Mouse (Mus musculus): Measurements from ENCODE around the gene Slit3.

Gene Slit3

GRCm38 (mm10) chr11:35270396-35270795, 149.4 kb downstream of the Slit3 start:
- in situ Hi-C loops (cut with MboI, MseI) = no loop called here

- in situ Hi-C loops (cut with MboI, MseI) = no loop called here
Observed at GRCm38 (mm10) chr11:35273416-35273815, 152.4 kb downstream of the Slit3 start.

GRCm38 (mm10) chr11:35274036-35274435, 153.0 kb downstream of the Slit3 start:
- in situ Hi-C loops (cut with MboI, MseI) = no loop called here

GRCm38 (mm10) chr11:35275300-35275699, 154.3 kb downstream of the Slit3 start:
- in situ Hi-C loops (cut with MboI, MseI) = no loop called here

- in situ Hi-C loops (cut with MboI, MseI) = no loop called here
Observed at GRCm38 (mm10) chr11:35276001-35276400, 155.0 kb downstream of the Slit3 start.

- in situ Hi-C loops (cut with MboI, MseI) = no loop called here
Observed at GRCm38 (mm10) chr11:35278128-35278769, 157.2 kb downstream of the Slit3 start.

- in situ Hi-C loops (cut with MboI, MseI) = no loop called here
Observed at GRCm38 (mm10) chr11:35280826-35281225, 159.8 kb downstream of the Slit3 start.

GRCm38 (mm10) chr11:35282001-35282632, 161.1 kb downstream of the Slit3 start:
- in situ Hi-C loops (cut with MboI, MseI) = no loop called here

GRCm38 (mm10) chr11:35282825-35283571, 162.0 kb downstream of the Slit3 start:
- in situ Hi-C loops (cut with MboI, MseI) = no loop called here

- in situ Hi-C loops (cut with MboI, MseI) = no loop called here
Observed at GRCm38 (mm10) chr11:35283767-35284166, 162.7 kb downstream of the Slit3 start.

GRCm38 (mm10) chr11:35286578-35287390, 165.8 kb downstream of the Slit3 start:
- in situ Hi-C loops (cut with MboI, MseI) = no loop called here

GRCm38 (mm10) chr11:35288056-35288455, 167.0 kb downstream of the Slit3 start:
- in situ Hi-C loops (cut with MboI, MseI) = no loop called here

- in situ Hi-C loops (cut with MboI, MseI) = no loop called here
Observed at GRCm38 (mm10) chr11:35288761-35289278, 167.8 kb downstream of the Slit3 start.

GRCm38 (mm10) chr11:35292228-35292747, 171.3 kb downstream of the Slit3 start:
- in situ Hi-C loops (cut with MboI, MseI) = no loop called here

GRCm38 (mm10) chr11:35293197-35293596, 172.2 kb downstream of the Slit3 start:
- in situ Hi-C loops (cut with MboI, MseI) = no loop called here

- in situ Hi-C loops (cut with MboI, MseI) = no loop called here
Observed at GRCm38 (mm10) chr11:35294670-35295069, 173.6 kb downstream of the Slit3 start.

GRCm38 (mm10) chr11:35295162-35295799, 174.3 kb downstream of the Slit3 start:
- in situ Hi-C loops (cut with MboI, MseI) = no loop called here

GRCm38 (mm10) chr11:35296803-35297202, 175.8 kb downstream of the Slit3 start:
- in situ Hi-C loops (cut with MboI, MseI) = no loop called here

GRCm38 (mm10) chr11:35297319-35297718, 176.3 kb downstream of the Slit3 start:
- in situ Hi-C loops (cut with MboI, MseI) = no loop called here

GRCm38 (mm10) chr11:35298526-35298925, 177.5 kb downstream of the Slit3 start:
- in situ Hi-C loops (cut with MboI, MseI) = no loop called here
